Mouse (Mus musculus): ENCODE results near the gene Rnf113a2. TPM values are rescaled to one million over a fixed set of nuclear protein-coding genes. Genes with fewer than 3 reads are reported as not detected.

Rnf113a2 gene
- 27.6 and 33.3 TPM in 2 replicates for polyA plus RNA-seq (2015; fragmentation: Nextera tagmentation; extraction: Ambion mirVana)

DNA sequence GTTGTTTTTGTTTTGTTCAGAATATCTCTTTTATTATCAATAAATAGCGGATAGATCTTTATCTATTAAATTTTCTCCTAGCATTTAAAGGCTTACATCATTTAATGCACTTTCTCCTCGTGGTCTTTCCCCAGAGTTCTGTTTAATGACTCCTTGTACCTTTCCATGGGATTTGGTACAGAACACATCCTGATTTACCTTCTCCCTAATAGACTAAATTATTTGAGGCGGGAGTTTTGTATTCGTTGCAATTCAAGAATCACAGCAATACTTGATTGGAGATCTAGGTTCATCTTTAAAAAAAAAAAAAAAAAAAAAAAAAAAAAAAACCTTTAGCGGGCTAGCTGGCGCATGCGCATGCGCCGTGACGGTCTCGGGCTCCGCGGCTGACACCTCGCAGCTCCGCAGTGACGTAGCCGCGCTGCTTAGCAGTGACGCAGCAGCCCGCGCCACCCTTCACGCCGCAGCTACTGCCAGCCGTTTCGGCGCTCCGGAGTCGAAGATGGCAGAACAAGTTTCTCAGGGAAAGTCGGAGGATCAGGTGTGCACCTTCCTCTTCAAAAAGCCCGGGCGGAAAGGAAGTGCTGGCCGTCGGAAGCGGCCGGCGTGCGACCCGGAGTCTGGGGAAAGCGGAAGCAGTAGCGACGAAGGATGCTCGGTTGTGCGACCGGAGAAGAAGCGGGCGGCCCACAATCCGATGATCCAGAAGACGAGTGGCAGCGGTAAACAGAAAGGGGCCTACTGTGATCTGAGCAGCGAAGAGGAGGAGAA is at the start of gene Rnf113a2:
Gene Rnf113a2, plus strand, starts transcription at position 363 of the 771 bp plus-strand sequence.
- H3K4me3 ChIP-seq = peak within 1 kb of the TSS; percentile 52
- ATAC-seq (ENCODE audit: low read depth) = peak; percentile 95
- H3K9me3 ChIP-seq = no peaks in the 10 kb centered on the region
- no peaks in the 10 kb centered on the region for H3K27me3 ChIP-seq
- peak within 1 kb of the TSS; percentile 78 for H3K9ac ChIP-seq
- peaks cover 9% of the 10 kb centered on the region for H3K4me1 ChIP-seq (replicated peaks)
- H3K36me3 ChIP-seq = peaks cover 6% of the 10 kb centered on the region; the same call in 1 of the 2 replicates
- H3K27ac ChIP-seq (replicated peaks) = peak within 1 kb of the TSS; percentile 80
- peak within 1 kb of the TSS; percentile 81 for H3K4me2 ChIP-seq
- WGBS = 2% methylated on average over 50 of the region's 50 CpGs

DNA sequence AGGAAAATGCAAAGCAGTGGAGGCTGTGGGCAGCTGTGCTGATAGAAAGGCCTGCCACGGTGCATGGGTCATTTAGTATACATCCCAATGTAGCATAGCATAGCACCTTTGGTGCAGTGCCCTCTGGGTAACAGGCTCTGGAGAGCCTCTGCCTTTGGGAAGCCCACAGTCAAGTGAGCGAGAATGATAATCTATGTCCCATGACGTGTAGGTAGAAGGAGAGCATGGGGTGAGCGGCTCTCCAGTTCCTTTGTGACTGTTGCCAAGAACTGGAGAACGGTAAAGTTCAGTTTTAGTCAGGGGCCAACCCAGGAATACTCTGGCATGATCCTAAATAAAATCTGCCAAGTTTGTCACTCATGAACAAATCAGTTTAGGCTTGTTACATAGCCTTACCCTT is 45.3 kb upstream of the Rnf113a2 start:
- no peaks in the 10 kb centered on the region for H3K27me3 ChIP-seq
- peaks cover 80% of the 10 kb centered on the region for H3K36me3 ChIP-seq
- no peak overlapping the region for H3K27ac ChIP-seq (replicated peaks)
- 92% methylated on average over 5 of the region's 5 CpGs for WGBS
- no peak for ATAC-seq (ENCODE audit: low read depth)
- H3K4me3 ChIP-seq = no peak overlapping the region
- H3K4me1 ChIP-seq (replicated peaks) = peaks cover 15% of the 10 kb centered on the region
- H3K9ac ChIP-seq = no peak overlapping the region
- no peak overlapping the region for H3K4me2 ChIP-seq
- no peaks in the 10 kb centered on the region for H3K9me3 ChIP-seq

DNA sequence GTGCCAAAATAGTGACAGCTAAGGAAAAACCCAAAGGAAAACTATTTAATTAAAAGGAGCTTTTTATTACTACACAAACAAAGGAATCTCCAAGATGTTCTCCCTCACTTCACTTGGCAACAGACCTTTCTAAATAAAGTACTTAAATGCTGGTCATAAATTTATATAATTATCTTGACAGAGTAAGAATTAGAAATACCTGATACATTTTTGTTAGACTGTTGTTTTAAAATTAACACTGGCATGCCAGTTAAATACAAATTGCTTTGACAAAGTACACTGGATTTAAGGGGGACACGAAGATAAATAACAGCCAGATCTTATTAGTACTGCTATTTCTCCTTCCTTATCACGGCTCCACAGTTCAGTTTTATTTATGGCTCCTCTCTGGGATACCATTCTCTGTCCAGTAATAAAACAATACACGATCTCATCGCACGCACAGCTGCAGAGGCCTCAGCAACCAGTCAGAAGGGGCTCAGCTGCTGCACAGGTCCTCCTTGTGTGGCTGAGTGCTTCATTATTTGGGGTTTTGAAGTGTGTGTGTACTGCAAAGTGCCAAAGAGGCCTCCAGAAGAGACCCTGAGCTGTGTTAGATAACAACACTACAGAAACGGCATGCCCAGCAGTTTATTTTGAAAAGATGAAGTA is 43.0 kb upstream of the Rnf113a2 start:
- WGBS = 31% methylated on average over 6 of the region's 6 CpGs
- no peaks in the 10 kb centered on the region for H3K9me3 ChIP-seq
- peaks cover 15% of the 10 kb centered on the region for H3K4me1 ChIP-seq (replicated peaks)
- H3K27me3 ChIP-seq = no peaks in the 10 kb centered on the region
- H3K4me2 ChIP-seq = no peak overlapping the region
- H3K36me3 ChIP-seq = peaks cover 59% of the 10 kb centered on the region
- ATAC-seq (ENCODE audit: low read depth) = peak; percentile 75
- H3K4me3 ChIP-seq = no peak overlapping the region
- H3K27ac ChIP-seq (replicated peaks) = peak overlapping the region; percentile 80
- H3K9ac ChIP-seq = no peak overlapping the region

DNA sequence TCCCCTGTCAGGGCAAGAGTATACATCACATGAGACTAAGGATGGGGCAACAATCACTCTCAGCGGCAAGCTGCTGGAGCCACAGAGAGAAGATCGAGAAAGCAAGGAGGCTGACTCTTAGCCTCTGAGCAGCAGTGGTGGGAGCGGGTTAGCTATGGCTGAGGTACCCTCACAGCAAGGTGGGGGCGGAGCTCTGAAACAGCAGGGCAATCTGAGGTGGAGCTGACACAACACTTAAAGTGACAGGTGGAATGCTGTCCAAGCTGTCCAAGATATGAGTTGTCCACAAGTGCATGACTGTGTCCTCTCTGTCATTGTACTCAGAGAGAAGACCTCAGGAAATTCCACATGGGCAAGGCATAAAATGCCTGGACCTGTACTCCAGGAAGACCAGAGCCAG is 34.6 kb upstream of the Rnf113a2 start:
- H3K4me2 ChIP-seq = no peak overlapping the region
- H3K27ac ChIP-seq (replicated peaks) = no peak overlapping the region
- no peaks in the 10 kb centered on the region for H3K4me1 ChIP-seq (replicated peaks)
- H3K36me3 ChIP-seq = peaks cover 15% of the 10 kb centered on the region; the same call in 1 of the 2 replicates
- no peak overlapping the region for H3K9ac ChIP-seq
- no peak for ATAC-seq (ENCODE audit: low read depth)
- H3K4me3 ChIP-seq = no peak overlapping the region
- H3K27me3 ChIP-seq = no peaks in the 10 kb centered on the region
- H3K9me3 ChIP-seq = no peaks in the 10 kb centered on the region
- 93% methylated on average over 4 of the region's 4 CpGs for WGBS

DNA sequence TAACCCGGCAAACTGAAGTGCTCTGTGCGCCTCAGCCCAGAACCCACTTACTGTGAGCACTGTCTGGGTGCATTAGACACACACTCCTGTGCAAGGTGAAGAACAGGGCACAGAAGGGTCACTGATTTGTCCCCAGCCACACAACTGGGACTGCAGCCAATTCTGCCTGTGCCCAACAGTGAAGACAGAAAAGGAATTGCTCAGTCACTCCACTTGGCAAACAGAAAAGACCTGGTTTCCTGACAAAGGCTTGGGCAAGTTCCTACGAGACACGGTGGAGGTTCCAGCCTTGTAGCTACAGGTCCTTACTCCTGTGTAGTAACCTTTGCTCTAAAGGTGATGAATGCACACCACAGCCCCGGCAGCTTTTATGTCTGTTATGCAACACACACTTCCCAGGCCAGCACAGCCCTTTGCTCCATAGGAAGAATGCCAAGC is 32.3 kb upstream of the Rnf113a2 start:
- H3K4me1 ChIP-seq (replicated peaks) = no peaks in the 10 kb centered on the region
- no peaks in the 10 kb centered on the region for H3K9me3 ChIP-seq
- ATAC-seq (ENCODE audit: low read depth) = no peak
- no peaks in the 10 kb centered on the region for H3K27me3 ChIP-seq
- H3K36me3 ChIP-seq = 0 out of 2 replicates have a peak, but pooled peaks cover 15% of the 10 kb centered on the region
- no peak overlapping the region for H3K9ac ChIP-seq
- no peak overlapping the region for H3K4me3 ChIP-seq
- H3K27ac ChIP-seq (replicated peaks) = no peak overlapping the region
- 74% methylated on average over 5 of the region's 5 CpGs for WGBS
- H3K4me2 ChIP-seq = no peak overlapping the region

DNA sequence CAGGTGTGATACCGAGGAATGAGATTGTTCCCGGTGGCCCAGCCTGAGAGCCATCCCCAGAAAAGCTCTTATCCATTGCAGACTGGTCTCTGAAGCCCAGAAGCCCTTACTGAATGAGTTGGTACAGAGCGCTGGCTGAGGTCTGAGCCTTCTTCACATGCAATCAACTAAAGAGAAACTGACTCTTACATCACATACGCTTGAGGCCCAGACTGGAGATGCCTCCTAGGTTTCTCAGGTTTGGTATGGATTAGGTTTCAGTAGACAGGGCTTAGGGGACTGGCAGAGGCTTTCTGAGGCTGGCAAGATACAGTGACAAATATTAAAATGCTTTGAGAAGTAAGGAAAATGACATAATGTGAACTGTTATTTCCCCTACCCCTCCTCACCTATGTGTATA is 31.6 kb upstream of the Rnf113a2 start:
- H3K36me3 ChIP-seq = 0 out of 2 replicates have a peak, but pooled peaks cover 15% of the 10 kb centered on the region
- no peak overlapping the region for H3K27ac ChIP-seq (replicated peaks)
- no peaks in the 10 kb centered on the region for H3K4me1 ChIP-seq (replicated peaks)
- WGBS = 92% methylated on average over 4 of the region's 4 CpGs
- H3K4me2 ChIP-seq = no peak overlapping the region
- H3K4me3 ChIP-seq = no peak overlapping the region
- no peaks in the 10 kb centered on the region for H3K9me3 ChIP-seq
- no peak overlapping the region for H3K9ac ChIP-seq
- no peaks in the 10 kb centered on the region for H3K27me3 ChIP-seq
- no peak for ATAC-seq (ENCODE audit: low read depth)

DNA sequence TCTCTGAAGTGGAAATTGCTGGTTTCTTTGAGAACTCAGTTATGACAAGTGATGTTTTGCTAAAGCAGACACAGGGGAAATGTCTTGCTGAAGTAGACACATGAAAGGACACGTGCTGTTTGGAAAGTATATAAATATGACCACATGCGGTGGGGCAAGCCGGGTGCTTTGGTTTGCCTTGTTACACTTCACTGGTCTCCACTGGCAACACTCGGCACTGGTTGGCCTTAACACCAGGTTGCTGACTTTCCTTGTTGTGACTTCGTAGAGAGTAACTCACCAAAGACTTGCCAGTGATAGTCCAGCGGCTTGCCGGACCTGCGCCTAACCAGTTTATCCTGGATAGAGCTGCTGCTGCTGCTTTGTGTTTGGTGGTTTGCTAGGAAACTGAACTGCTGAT is 28.9 kb upstream of the Rnf113a2 start:
- no peak overlapping the region for H3K4me3 ChIP-seq
- no peaks in the 10 kb centered on the region for H3K27me3 ChIP-seq
- H3K36me3 ChIP-seq = 0 out of 2 replicates have a peak, but pooled peaks cover 11% of the 10 kb centered on the region
- no peaks in the 10 kb centered on the region for H3K9me3 ChIP-seq
- ATAC-seq (ENCODE audit: low read depth) = no peak
- H3K4me2 ChIP-seq = no peak overlapping the region
- H3K27ac ChIP-seq (replicated peaks) = no peak overlapping the region
- no peak overlapping the region for H3K9ac ChIP-seq
- 82% methylated on average over 8 of the region's 8 CpGs for WGBS
- no peaks in the 10 kb centered on the region for H3K4me1 ChIP-seq (replicated peaks)

DNA sequence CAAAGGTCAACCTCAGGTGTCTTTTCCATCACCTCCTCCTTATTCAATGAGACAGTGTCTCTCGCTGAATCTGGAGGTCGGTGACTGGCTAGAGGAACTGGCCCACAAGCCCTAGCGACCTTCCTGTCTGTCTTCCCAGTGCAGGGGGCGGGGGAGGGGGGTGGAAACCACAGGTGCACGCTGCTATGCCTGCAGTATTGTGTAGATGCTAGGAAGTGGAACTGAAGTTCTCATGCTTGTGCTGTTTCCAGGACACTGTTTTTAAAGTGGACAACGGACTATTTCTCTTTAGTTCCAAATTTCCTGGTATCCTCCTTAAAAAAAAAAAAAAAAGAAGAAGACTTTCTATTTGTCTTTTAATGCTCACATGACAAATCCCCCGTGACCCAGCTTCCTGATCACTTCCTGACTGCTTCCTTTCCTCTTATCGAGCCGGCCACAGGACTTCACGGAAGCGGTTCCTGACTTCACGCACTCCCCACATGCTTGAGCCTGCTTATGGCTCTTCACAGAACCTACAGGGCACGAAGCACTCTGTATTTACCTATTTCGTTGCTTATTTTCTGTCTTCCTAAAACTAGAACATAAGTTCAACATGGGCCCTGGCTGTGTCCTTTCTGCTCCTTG is 28.1 kb upstream of the Rnf113a2 start:
- no peaks in the 10 kb centered on the region for H3K4me1 ChIP-seq (replicated peaks)
- H3K27ac ChIP-seq (replicated peaks) = no peak overlapping the region
- H3K9me3 ChIP-seq = no peaks in the 10 kb centered on the region
- no peaks in the 10 kb centered on the region for H3K27me3 ChIP-seq
- 75% methylated on average over 14 of the region's 14 CpGs for WGBS
- no peak overlapping the region for H3K4me3 ChIP-seq
- H3K36me3 ChIP-seq = 0 out of 2 replicates have a peak, but pooled peaks cover 11% of the 10 kb centered on the region
- no peak for ATAC-seq (ENCODE audit: low read depth)
- H3K4me2 ChIP-seq = no peak overlapping the region
- H3K9ac ChIP-seq = no peak overlapping the region

DNA sequence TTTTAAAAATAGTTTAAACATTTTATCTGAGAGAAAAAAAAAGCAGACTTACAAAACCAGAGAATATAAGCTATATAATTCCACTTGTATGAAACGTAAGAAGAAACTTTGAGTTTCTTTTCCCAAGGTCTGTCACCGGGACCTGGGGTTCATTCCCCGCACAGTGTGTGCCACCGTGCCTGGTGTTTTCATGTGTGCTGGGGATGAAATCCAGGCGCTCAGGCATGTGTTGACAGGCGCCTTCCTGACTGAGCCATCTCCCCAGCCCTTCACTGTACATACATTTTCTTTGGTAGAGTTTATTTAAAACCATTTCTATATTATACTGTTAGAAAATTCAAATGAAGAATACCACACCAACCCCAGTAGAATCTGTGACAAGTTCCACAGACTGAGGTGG is 26.7 kb upstream of the Rnf113a2 start:
- H3K9me3 ChIP-seq = no peaks in the 10 kb centered on the region
- H3K4me3 ChIP-seq = no peak overlapping the region
- H3K4me2 ChIP-seq = no peak overlapping the region
- ATAC-seq (ENCODE audit: low read depth) = no peak
- H3K27me3 ChIP-seq = no peaks in the 10 kb centered on the region
- WGBS = 89% methylated on average over 6 of the region's 6 CpGs
- H3K36me3 ChIP-seq = 0 out of 2 replicates have a peak, but pooled peaks cover 2% of the 10 kb centered on the region
- H3K4me1 ChIP-seq (replicated peaks) = no peaks in the 10 kb centered on the region
- H3K9ac ChIP-seq = no peak overlapping the region
- no peak overlapping the region for H3K27ac ChIP-seq (replicated peaks)

DNA sequence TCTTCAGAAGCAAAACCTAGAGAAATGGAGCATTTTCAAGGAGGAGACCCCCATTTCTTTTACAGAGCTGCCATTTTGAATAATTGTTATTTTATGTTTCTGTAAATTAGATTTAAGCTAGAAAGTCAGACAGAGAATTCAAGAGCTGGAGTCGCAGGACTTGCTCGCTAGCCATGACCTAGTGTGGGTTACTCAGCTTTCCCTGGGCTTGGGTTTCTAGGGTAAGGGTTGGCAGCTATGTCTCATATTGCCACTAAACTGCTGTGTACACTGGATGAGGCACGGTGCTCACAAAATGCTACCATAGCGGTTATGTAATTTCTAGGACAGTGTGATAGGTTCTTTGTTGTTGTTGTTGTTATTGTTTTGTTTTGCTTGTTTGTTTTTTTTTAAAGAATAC is 24.3 kb upstream of the Rnf113a2 start:
- 97% methylated on average over 4 of the region's 4 CpGs for WGBS
- Histone ChIP-seq H3K27ac (replicated peaks) (no peak overlapping the region), H3K4me1 (replicated peaks) (no peaks in the 10 kb centered on the region), H3K9ac (no peak overlapping the region), H3K4me2 (no peak overlapping the region), H3K27me3 (no peaks in the 10 kb centered on the region), H3K36me3 (no peaks in the 10 kb centered on the region), H3K4me3 (no peak overlapping the region), H3K9me3 (no peaks in the 10 kb centered on the region)
- ATAC-seq (ENCODE audit: low read depth) = no peak

DNA sequence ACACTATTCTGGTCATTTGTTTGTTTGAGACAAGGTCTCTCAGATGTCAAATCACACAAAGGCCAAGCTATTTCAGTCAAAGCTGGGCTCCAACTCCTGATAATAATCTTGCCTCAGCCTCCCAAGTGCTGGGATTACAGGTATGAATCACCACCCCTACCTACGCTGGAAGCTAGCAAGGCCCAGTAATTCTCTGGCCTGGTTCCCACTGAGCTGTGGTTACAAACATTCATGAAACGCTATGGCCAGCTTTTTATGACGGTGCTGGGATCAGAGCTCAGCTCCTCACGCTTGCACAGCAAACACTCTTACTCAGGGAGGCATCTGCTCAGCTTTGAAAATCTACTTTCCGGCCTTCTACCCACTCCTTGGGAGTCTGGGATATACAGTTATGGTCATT is 23.1 kb upstream of the Rnf113a2 start:
- H3K4me1 ChIP-seq (replicated peaks) = no peaks in the 10 kb centered on the region
- H3K4me2 ChIP-seq = no peak overlapping the region
- no peak overlapping the region for H3K4me3 ChIP-seq
- ATAC-seq (ENCODE audit: low read depth) = no peak
- no peak overlapping the region for H3K9ac ChIP-seq
- no peaks in the 10 kb centered on the region for H3K27me3 ChIP-seq
- no peaks in the 10 kb centered on the region for H3K36me3 ChIP-seq
- 92% methylated on average over 5 of the region's 5 CpGs for WGBS
- H3K9me3 ChIP-seq = no peaks in the 10 kb centered on the region
- H3K27ac ChIP-seq (replicated peaks) = no peak overlapping the region

All from neural tube, embryonic 13.5 days (tissue).